Mouse (Mus musculus): ENCODE results near the gene Pygb.

The Pygb gene

DNA sequence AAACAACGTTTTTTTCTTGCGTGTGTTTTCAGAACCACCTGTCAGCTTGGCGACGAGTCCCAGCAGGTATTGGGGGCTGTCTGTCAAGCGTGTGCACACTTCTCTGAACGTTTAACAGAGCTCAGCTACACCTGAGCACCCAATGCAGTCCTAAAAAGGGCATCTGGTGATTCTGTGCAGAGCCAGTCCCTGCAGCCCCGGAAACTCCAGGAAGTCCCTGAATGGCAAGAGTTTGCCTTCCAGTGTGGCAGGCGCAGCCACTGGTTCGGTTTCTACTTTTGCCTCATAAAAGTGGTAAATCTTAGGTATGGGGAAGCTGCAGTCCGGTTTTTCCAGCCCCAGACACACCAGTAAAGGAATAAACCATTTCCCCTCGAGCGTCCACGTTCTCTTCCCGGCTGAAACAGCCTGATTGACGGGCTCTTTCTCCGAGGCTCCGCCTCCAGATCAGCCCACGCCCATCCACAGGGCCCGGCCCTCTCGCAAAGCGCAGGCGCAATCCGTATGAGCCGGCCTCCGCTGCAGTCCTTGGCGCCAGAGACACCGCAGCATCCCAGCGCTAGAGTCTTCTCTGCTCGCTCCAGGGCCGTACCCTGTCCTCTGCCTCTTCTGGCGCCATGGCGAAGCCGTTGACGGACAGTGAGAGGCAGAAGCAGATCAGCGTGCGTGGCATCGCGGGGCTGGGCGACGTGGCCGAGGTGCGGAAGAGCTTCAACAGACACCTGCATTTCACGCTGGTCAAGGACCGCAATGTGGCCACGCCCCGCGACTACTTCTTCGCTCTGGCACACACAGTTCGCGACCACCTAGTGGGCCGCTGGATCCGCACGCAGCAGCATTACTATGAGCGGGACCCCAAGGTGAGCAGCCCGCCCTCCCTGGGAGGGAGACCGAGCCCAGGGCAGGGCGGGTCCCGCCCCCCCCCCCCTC lies at the start of gene Pygb:
Pygb (plus strand) TSS at position 485 of the 930 bp plus-strand sequence.
- DNase-seq, result peak; percentile 87

DNA sequence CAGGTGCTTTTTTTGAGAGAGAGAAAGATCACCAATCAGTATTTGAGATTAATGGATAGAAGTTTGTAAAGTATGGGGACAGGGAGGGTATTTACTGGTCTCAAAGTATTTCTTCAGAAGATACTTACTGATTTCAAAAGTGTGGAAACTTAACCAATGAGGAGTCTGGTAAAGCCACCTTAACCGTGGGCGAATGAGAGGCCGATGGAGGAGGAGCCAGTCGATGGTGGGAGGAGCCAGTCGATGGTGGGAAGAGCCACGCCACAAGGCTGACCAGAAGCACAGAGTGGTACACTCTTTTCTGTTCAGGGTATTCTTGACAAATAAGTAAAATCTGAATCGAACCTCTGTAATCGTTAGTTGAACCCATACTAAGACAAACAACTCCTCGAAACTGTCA lies 48.7 kb upstream of the Pygb start:
- DNase-seq, result no peak

DNA sequence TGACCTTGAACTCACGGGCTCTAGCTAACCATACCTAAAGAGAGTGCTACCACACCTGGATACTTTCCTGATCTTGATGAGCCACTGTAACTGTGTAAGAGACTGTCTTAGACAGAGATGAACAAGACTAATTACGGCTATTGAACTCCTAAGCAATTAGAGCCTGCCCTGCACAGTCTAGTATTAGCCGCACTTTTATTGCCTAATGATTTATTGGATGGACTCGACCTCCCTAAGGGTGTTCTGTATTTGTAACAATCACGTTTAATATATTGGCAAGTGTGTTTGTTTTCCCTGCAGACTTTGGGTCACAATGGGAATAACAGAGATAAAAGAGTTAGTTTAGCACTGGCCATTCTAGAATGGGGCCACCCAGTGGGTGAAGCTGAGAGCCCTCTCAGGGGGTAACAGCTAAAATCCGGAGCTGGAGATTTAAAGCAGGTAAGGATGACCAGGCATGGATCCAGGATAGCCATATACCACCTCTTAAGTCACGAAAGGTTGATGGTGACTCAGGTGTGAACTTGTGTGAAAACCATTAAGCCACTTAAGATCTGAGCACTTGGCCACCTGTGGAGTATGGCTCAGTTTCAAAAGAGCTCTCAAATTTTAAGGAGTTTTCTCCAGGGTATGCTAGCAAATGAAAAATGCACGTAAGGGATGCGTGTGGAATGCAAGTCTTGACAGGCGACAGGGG lies 46.2 kb upstream of the Pygb start:
- DNase-seq, result no peak

DNA sequence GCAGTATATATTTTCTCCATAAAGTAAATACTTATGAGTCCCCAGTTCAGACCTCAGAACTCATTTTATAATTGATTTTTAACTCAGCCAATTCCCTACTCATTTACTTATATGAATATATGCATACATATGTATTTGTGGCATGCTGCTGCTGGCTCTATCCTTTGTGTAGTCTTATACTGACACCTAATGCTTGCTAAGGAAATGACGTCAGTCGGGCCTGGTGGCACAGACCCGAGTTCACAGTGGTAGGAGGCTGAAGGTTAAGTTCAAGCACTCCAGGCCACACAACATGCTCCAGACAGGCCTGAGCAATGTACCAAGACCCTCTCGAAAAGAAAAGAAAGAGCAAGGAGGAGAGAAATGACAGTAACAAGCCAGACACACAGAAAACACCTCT lies 45.1 kb upstream of the Pygb start:
- no peak for DNase-seq

DNA sequence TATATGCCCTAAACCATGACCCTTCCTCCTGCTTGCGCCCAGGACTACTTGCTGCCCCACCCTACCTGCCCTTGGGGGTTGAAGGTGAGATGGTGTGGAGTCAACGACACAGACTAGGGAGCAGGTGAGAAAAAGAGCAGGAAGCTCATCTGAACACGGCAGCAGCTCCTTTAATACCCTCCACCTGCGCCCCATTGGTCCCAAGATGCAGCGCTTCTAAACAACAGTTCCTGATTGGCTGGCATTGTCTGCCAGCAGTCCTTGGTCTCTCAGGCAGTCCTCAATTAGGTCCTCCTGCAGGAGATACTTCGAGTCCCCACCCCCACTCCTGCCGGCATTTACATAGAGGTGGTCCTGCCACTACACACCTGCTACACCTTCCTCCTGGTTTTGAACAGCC lies 41.5 kb upstream of the Pygb start:
- no peak for DNase-seq

DNA sequence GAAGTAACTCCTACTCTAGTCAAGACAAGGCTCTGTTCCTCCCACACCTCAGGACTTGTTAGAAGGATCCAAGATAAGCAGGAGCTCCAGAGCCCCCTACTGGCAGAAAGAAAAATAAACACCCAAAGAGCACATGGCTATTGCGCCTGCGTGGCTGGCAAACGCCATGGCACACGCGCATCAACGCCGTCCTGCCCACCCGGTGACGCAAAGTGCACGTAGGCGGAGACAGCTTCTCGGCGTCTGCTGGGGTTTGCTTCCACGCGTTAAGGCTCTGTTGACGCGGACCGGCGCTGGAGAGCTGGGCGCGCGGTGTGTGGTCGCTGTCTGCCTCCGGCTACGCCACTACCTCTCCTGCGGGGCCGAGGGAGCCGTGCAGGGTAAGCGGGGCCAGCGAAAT lies 37.7 kb upstream of the Pygb start, which contains the start of gene Entpd6:
Entpd6 (plus strand) TSS at position 189 of the 400 bp plus-strand sequence.
- peak; percentile 95 for DNase-seq

DNA sequence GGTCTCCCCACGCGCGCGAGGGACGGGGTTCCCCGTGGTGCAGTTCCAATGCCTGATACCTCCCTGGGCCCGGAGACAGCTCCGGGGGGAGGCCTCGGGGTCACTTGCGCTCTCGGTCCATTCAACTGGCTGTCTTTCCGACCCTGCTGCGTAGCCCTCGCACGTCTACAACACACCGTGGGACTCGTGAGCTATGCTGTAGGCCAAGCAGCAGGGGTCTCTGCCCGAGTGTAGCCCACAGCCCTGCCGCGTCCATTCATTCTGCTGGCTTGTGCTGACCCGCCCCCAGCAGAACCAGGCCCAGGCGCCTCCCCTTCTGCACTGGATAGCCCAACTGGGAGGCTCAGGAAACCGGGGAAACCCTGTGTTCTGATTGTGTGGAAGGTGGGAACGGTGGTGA lies 37.3 kb upstream of the Pygb start:
- DNase-seq, result peak; percentile 32

DNA sequence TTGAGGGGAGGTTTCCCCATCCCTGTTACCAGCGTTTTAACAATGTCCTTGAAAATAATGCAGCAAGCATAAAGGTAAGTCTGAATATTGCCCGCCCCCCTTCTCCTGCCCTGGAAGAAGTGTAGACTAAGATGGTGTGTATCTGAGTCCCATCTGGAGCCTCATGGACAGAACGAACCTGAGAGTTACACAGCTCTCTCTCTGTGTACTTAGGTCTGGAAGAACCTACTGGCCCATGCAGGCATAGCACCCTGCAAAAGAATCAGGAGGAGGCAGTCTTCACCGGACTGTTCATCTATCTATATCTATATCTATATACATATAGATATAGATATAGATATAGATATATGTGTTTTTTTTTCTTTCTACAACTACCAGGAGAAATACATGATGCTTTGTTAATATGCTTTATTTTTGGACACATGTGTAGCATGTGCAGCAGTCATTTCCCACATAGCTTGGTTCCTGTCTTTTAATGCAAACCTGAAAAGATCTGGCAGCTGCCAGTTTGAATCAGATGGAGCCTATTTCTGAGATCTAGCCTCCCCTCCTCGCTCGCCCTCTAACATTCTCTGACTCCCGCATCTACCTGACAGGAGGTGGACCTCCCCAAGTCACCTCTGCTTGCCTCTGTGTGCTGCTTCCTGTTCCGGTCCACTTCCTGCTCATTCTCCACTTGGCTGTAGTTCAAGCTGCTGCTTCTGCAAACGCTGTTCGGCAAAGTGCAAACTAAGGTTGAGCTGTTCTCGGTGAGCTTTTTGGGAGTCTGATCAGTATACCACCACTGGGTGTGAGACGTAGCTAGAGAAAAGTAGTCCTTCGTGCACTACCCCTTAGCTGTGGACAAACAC lies 36.2 kb upstream of the Pygb start:
- DNase-seq, result no peak

DNA sequence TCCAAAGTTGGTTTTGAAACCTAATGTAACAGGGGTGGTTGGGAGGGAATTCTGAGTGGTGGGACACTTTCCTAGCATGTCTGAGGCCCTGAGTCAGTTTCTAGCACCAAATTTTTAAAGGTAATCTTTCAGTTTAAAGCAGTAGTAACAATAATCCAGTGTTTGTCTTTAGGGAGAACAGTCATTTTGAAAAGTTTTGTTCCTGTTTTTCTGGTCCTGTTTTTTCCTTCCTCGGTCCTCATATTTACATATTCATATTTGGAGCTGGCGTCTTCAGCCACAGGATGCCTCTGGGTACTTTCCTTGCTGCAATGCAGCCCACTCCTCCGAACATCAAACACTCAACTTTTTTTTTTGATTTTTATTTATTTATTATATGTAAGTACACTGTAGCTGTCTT lies 31.5 kb upstream of the Pygb start:
- DNase-seq, result no peak

DNA sequence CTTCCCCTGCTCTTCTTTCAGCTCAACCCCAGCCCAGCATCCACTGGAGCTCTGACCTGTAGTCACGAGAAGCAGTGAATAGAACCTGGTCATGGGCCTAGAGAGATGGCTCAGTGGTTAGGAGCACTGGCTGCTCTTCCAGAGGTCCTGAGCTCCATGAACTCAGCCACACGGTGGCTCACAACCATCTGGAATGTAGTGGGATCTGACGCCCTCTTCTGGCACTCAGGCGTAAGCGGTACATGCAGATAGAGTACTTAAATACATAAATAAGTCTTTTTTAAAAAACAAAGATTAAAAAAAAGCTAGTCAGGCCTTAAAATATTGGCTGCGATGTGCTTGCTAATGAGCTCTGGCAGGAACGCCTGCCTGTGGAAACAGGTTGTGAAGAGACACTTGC lies 25.1 kb upstream of the Pygb start:
- DNase-seq, result no peak

DNA sequence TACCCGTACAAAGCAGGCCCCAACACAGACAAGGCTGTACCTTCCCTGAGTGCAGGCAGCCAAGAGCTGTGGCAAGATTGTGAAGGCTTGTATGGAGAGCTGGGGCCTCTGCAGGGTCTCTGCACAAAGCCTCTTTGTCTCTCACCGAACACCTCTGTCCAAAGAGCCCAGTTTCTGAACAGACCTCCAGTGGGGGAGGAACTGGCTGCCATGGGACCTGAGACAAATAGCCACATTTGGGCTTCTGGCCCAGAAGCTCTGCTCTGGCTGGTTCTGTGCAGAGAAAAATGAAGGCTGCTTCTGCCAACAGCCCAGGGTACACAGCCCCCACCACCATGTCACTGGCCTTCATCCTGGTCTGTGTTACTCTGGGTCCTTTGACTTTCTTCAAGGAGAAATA lies 20.9 kb upstream of the Pygb start:
- no peak for DNase-seq

DNA sequence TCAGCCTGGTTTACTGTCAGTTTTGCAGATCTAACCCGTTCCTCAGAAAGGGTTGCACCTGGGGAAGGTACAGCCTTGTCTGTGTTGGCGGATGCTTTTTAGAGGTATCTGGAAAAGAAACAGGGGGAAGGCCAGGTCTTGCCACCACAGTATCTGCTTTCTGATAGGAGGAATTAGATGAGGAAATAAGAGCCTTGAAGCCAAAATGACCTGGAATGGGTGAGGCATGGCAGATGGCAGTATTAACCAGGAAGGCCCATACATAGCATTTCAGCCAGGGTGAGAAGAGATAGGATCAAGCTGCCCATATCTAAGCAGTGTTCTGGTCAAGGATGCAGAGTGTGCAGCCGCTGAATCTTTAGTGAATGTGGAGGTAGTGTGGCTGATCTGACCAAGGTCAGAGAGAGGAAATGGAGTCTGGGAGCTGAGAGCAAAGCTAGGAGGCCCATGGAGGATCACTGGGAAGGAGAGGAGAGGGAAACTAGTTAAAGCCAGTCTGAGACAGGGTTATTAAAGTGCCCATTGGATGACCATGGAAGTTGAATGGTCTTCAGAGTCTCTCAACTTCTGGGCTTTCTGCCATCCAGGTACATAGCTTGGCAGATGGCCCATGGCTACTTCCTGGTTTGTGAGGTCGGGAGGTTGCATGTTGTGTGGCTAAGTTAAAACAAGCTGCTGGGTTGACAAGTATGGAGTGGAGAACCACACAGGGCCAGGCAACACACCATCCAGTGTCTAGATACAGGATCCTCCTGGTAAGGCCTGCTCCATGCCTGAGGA lies 20.3 kb upstream of the Pygb start:
- peak; percentile 63 for DNase-seq

DNA sequence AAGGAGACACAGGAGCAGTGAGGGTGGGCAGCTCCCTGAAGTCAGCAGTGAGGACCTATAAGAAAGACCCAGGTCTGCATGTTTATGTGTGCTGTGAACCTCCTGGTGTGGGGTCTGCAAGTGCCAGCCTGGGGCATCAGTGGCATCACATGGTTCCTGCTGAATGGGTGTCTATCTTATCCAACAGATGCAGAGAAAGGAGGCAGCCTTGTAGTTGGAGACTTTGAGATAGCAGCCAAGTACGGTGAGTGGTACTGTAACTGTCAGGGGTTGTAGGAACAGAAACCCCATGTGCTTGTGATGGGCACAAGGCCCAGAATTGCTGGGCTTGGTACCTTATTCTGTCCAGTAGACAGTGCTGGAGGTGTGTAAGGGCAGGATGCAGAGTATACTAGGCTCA lies 17.9 kb upstream of the Pygb start:
- DNase-seq, result no peak

DNA sequence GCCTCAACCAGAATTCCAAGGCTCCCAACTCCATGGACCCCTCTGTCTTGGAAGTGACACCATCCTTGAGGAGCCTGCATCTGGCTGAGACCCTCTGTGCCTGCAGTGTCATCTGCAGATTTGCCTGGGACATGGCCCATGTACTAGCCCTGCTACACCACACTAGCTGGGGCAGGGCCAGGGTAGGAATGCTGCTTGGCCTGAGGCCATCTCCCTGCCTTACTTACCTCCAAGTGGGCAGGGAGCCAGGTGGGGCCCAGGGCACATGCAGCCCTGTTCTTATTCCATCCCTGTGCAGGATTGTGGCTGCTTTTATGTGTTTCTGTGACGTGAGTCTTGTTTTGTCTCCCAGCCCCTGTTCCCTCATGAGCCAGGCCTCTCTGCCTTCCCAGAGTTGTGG lies 15.8 kb upstream of the Pygb start:
- DNase-seq, result peak; percentile 85

DNA sequence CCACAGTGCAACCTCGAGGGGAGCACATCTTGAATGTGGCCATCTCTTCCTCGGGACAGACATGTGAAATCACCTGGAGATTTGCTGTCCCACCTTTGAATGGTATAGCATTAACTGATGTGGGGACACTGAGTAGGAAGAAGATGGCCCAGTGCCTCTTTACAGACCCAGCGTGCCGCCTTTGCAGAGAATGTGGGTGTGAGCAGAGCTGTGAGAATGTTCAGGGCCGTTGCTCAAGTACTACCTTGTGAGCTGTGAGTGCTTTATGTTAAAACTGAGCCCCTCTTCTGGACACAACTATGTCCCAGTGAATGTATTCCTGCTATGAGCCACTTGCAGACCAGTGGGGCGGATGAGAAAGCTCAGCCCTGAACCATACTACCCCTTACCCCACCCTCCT lies 15.4 kb upstream of the Pygb start:
- no peak for DNase-seq

DNA sequence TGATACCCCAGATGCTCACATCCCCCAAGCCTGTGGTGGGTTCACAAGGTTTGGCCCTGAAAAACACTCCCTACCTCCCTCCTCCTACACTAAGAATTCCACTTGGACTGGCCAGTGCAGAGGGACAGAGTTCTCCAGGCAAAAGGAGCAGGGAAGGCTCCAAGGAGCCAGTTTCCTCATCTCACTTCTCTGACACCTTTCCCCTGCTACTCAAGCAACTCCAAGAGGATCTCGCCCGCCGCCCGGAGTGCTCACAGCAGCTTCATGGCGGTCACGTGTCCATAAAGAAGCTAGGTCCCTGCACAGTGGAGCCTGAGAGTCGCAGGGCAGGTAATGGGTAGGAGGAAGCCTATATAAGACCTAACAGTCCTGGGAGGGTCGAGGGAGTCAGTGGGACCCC lies 14.5 kb upstream of the Pygb start:
- DNase-seq, result no peak

DNA sequence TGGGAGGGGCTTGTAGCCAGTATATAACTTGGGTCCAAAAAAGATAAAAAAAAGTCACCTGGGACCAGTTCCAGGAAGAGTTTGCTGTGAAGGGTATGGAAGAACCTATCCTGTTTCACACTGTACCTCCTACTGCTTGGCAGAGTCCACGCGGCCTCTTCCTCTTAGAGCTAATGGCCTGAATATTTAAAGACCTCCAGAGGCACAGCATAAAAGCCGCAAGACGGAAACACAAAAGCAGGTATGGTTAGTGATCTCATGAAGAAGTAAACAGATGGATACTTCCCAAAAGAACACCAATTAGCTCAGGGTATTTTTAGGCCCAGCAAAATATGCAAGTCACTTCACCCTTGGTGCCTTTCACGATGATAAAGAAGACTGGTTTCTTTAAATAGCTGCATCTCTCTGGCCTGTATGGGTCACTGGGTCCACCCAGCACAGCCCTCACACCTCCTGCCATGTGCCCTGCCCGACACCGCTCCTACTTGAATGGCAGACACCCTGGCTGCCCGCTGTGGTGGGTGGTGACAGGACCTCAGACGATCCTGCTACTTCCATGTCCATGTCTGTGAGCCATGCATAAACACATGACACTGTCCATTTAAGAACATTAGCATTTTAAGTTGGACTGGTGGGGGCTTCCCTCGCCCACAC lies 13.9 kb upstream of the Pygb start:
- DNase-seq, result no peak

DNA sequence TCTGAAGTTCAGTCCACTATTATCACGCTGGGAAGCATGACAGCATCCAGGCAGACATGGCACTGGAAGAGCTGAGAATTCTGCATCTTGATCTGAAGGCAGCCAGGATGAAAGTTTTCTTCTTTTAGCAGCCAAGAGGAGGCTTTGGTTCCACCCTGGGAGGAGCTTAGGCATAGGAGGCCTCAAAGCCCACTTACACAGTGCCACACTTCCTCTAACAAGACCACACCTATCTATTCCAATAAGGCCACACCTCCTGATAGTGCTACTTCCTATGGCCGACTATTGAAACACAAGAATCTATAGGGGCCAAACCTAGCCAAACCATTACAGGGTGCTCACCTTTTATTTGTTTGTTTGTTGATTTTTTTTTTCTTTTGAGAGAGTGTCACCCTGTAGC lies 3.7 kb upstream of the Pygb start:
- no peak for DNase-seq

DNA sequence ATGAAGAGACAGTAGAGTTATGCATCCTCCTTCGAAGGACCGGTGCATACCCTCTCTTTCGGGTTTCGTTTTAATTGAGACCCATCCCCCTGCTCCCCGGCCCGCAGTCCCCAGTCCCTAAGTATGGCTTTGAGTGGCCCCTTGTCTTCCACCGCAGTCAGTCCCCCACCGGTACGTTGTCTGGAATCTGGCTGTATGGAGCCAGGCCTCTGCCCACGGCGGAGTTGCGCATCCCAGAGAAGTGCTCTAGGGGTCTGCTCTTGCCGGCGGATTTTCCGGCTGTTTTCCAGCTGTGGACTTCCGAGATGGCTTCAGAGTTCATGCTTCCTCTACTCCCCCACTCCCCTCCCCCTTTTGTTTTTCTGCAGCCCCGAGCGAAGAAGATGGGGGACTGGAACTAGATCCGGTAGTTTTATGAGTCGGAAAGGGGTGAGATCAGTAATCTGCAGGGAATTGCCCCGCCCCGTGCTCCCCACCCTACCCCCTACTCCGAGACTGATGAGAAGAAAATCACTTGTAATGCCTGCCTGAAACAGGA lies 768 bp downstream of the Pygb start:
- peak; percentile 12 for DNase-seq

DNA sequence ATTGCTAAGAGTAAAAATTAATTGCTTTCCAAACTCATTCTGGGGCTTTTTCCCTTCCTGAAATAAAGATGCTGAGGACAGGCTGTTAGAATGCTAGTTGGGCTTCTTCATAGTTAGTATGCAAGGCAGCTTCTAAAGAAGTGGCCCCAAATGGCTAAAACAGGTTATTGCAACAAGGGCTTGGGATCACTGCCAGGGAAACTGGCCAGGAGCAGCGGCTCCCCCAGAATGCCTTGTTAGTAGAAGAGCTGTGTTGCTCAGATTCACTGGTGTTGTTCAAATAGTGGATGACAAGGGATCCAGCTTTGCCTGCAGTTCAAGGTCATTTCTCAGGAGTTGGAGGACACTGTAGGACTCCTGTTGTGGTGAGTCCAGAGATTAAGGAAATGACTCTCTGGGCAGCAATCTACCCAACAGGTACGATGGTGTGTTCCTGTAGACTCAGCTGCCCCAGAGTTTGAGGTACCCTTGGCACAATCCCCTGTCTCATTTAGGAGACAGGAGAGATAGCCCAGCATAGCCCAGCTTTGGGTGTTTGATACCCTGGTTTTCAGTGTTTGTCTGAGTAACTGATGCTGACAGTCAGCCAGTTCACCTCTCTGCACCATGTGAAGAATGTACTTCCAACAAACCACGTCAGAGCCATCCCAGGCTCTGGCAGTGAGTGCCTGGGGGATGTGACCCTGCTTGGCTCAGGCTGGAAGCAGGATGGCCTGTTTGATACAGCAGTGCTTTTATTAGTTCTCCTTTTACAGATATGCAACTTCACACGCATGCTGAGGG lies 2.4 kb downstream of the Pygb start:
- DNase-seq, result peak; percentile 84

DNA sequence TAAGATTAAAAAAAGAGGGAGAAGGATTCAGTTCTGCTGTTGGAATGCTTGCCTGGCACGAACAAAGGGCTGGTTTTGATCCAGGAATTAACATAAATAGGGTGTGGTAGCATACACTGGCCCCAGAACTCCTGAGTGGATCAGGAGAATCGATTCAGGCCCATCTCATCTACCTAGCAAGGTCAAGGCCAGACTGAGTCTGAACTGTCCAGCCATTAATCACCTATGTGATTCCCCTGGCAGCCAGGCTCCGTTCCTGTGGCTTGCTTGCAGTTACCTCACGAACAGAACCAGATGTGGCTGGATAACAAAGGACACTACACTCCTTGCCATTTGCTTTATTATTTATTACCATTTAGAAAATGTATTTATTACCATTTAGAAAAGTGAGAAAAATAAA lies 6.8 kb downstream of the Pygb start:
- no peak for DNase-seq

Measured in lung, postnatal 14 days (tissue).